Mouse (Mus musculus): Measurements from ENCODE around the gene Spsb4.

DNA sequence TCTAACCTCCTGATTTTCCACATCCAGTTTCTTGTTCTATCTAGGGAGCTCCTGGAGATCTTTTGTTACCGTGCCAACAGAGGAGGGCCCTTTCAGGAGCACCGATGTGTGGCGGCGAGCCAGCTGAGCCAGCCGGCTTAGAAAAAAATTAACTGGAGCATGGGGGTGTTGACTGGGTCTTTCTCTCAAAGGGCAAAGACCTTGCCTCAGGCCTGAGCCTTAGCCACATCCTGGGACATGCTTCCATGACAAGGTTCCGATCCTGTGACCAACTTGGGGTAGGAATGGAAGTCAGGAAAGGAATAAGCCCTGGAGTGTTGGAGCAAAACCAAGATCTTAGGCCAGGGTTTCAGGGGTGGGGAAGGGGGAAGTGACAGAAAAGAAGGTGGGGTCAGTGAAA is 2.9 kb downstream of the Spsb4 start:
- no peak for TF ChIP-seq CTCF (IDR thresholded peaks at IDR 0.05)
- TF ChIP-seq EP300 (IDR thresholded peaks at IDR 0.05; ENCODE audit: insufficient read depth, low read depth, low read length): no peak
- TF ChIP-seq POLR2A (IDR thresholded peaks at IDR 0.05; ENCODE audit: insufficient read depth, low read depth, low read length): no peak

All from heart, adult 2 months (tissue).